24 mouse cellular contexts compared by ENCODE assay signal in the genomic region with DNA sequence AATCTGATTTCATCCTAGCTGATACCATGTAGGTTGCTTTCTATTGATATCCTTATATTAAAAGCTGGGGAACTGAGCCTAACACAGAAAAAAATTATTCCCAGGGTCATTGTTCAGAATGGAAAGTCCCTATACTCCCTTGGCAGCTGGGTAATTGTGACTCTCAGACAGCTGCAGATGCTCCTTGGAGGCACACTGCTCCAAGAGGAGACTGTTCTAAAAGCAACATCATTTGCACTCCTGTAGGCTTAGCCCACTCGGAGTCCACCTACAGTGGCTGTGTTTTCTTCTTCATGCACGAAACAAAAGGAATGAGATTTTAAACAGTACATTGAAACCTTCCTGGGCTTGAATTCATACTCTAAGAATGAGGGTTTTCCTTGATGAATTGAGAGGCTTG.
DNase-seq lines count a peak whose midpoint lies in the region; ATAC-seq lines count a peak whose summit lies in the region.
"Had no signal": no experiment of that assay in that cellular context is flagged by ENCODE, and none has a peak within 500 bp of the region (broad histone marks: within the 10 kb centered on the region; RNA-seq: fewer than 3 reads in every experiment).

No protein-coding gene starts in this region.

- H3K36me3 ChIP-seq in midbrain, embryonic 15.5 days (replicated peaks), result no peaks in the 10 kb centered on the region
- no peaks in the 10 kb centered on the region for H3K36me3 ChIP-seq in midbrain, embryonic 11.5 days (ENCODE audit: control insufficient read depth, insufficient read depth, low read length)
- no peaks in the 10 kb centered on the region for H3K36me3 ChIP-seq in forebrain, embryonic 12.5 days (replicated peaks)
- no peaks in the 10 kb centered on the region for H3K36me3 ChIP-seq in forebrain, embryonic 15.5 days
- H3K36me3 ChIP-seq: embryonic facial prominence, embryonic 13.5 days; limb, embryonic 12.5 days; liver, embryonic 15.5 days; lung, embryonic 15.5 days; midbrain, embryonic 12.5 days; neural tube, embryonic 12.5 days; stomach, embryonic 15.5 days had no signal

- no peaks in the 10 kb centered on the region for H3K27me3 ChIP-seq in midbrain, embryonic 15.5 days (replicated peaks)
- H3K27me3 ChIP-seq in midbrain, embryonic 11.5 days (ENCODE audit: control insufficient read depth, insufficient read depth, low read length), result no peaks in the 10 kb centered on the region
- 0 out of 2 replicates have a peak, but pooled peaks cover 2% of the 10 kb centered on the region for H3K27me3 ChIP-seq in forebrain, embryonic 12.5 days
- no peaks in the 10 kb centered on the region for H3K27me3 ChIP-seq in forebrain, embryonic 15.5 days
- H3K27me3 ChIP-seq: embryonic facial prominence, embryonic 13.5 days; limb, embryonic 12.5 days; liver, embryonic 15.5 days; lung, embryonic 15.5 days; midbrain, embryonic 12.5 days; neural tube, embryonic 12.5 days; stomach, embryonic 15.5 days had no signal

- H3K9me3 ChIP-seq in midbrain, embryonic 15.5 days, result no peaks in the 10 kb centered on the region
- no peaks in the 10 kb centered on the region for H3K9me3 ChIP-seq in midbrain, embryonic 11.5 days (ENCODE audit: control insufficient read depth, low read length)
- H3K9me3 ChIP-seq in forebrain, embryonic 12.5 days, result no peaks in the 10 kb centered on the region
- no peaks in the 10 kb centered on the region for H3K9me3 ChIP-seq in forebrain, embryonic 15.5 days
- H3K9me3 ChIP-seq: embryonic facial prominence, embryonic 13.5 days; limb, embryonic 12.5 days; liver, embryonic 15.5 days; lung, embryonic 15.5 days; midbrain, embryonic 12.5 days; neural tube, embryonic 12.5 days; stomach, embryonic 15.5 days had no signal

- 0 out of 2 replicates have a peak overlapping the region, but pooled peaks have one; percentile 4 for H3K27ac ChIP-seq in midbrain, embryonic 15.5 days
- H3K27ac ChIP-seq in midbrain, embryonic 11.5 days (ENCODE audit: low read depth, low read length), result no peak overlapping the region
- H3K27ac ChIP-seq in forebrain, embryonic 12.5 days, result no peak overlapping the region
- H3K27ac ChIP-seq in forebrain, embryonic 15.5 days (replicated peaks), result peak overlapping the region; percentile 57; the same call in 1 of the 2 replicates
- H3K27ac ChIP-seq: embryonic facial prominence, embryonic 13.5 days; layer of hippocampus, adult 2 months; left cerebral cortex, adult 2 months; limb, embryonic 12.5 days; liver, embryonic 15.5 days; lung, embryonic 15.5 days; midbrain, embryonic 12.5 days; neural tube, embryonic 12.5 days; stomach, embryonic 15.5 days had no signal

- WGBS in midbrain, embryonic 15.5 days, result 24% methylated on average over 2 of the region's 2 CpGs
- 37% methylated on average over 2 of the region's 2 CpGs for WGBS in midbrain, embryonic 11.5 days
- 10% methylated on average over 2 of the region's 2 CpGs for WGBS in forebrain, embryonic 12.5 days
- 3% methylated on average over 2 of the region's 2 CpGs for WGBS in forebrain, embryonic 15.5 days

- H3K4me1 ChIP-seq in midbrain, embryonic 15.5 days, result peaks cover 5% of the 10 kb centered on the region; the same call in 1 of the 2 replicates
- H3K4me1 ChIP-seq in midbrain, embryonic 11.5 days (ENCODE audit: control insufficient read depth, insufficient read depth, low read length), result no peaks in the 10 kb centered on the region
- H3K4me1 ChIP-seq in forebrain, embryonic 12.5 days, result peaks cover 4% of the 10 kb centered on the region; the same call in 1 of the 2 replicates
- peaks cover 10% of the 10 kb centered on the region for H3K4me1 ChIP-seq in forebrain, embryonic 15.5 days
- H3K4me1 ChIP-seq: embryonic facial prominence, embryonic 13.5 days; limb, embryonic 12.5 days; liver, embryonic 15.5 days; lung, embryonic 15.5 days; neural tube, embryonic 12.5 days; stomach, embryonic 15.5 days had no signal

- no peak overlapping the region for H3K4me3 ChIP-seq in midbrain, embryonic 15.5 days
- no peak overlapping the region for H3K4me3 ChIP-seq in midbrain, embryonic 11.5 days (ENCODE audit: low read depth, low read length)
- H3K4me3 ChIP-seq in forebrain, embryonic 12.5 days (replicated peaks), result no peak overlapping the region
- H3K4me3 ChIP-seq in forebrain, embryonic 15.5 days, result no peak overlapping the region
- H3K4me3 ChIP-seq: embryonic facial prominence, embryonic 13.5 days; layer of hippocampus, adult 2 months; left cerebral cortex, adult 2 months; limb, embryonic 12.5 days; liver, embryonic 15.5 days; lung, embryonic 15.5 days; midbrain, embryonic 12.5 days; neural tube, embryonic 12.5 days; stomach, embryonic 15.5 days had no signal

- DNase-seq in midbrain, embryonic 11.5 days (ENCODE audit: low spot score, missing footprints), result no peak
- DNase-seq in adrenal gland, postnatal 36 days, result no peak
- DNase-seq: B cell, adult 2 months; cerebellum, adult 11 months; cerebellum, adult 9-10 months; cerebellum, postnatal 36 days; heart, postnatal 14 days; kidney, adult 2 months; kidney, postnatal 36 days; right cerebral cortex, postnatal 25 days had no signal

- H3K9ac ChIP-seq in midbrain, embryonic 15.5 days, result no peak overlapping the region
- no peak overlapping the region for H3K9ac ChIP-seq in midbrain, embryonic 11.5 days (ENCODE audit: low read length)
- no peak overlapping the region for H3K9ac ChIP-seq in forebrain, embryonic 12.5 days
- H3K9ac ChIP-seq in forebrain, embryonic 15.5 days (replicated peaks), result no peak overlapping the region
- H3K9ac ChIP-seq: embryonic facial prominence, embryonic 13.5 days; limb, embryonic 12.5 days; liver, embryonic 15.5 days; lung, embryonic 15.5 days; midbrain, embryonic 12.5 days; neural tube, embryonic 12.5 days; stomach, embryonic 15.5 days had no signal

- ATAC-seq in midbrain, embryonic 15.5 days (replicated peaks), result no peak
- ATAC-seq in midbrain, embryonic 11.5 days (ENCODE audit: low FRiP score), result no peak
- peak; percentile 60; the same call in 1 of the 2 replicates for ATAC-seq in forebrain, embryonic 12.5 days (ENCODE audit: low FRiP score)
- peak; percentile 55 for ATAC-seq in forebrain, embryonic 15.5 days (replicated peaks)
- ATAC-seq in erythroblast, adult 5-6 weeks (replicated peaks; ENCODE audit: low FRiP score, poor library complexity, severe bottlenecking), result no peak
- ATAC-seq: hindbrain, embryonic 16.5 days had no signal

- H3K4me2 ChIP-seq in midbrain, embryonic 15.5 days, result no peak overlapping the region
- no peak overlapping the region for H3K4me2 ChIP-seq in midbrain, embryonic 11.5 days
- H3K4me2 ChIP-seq in forebrain, embryonic 12.5 days, result no peak overlapping the region
- no peak overlapping the region for H3K4me2 ChIP-seq in forebrain, embryonic 15.5 days (replicated peaks)
- H3K4me2 ChIP-seq: embryonic facial prominence, embryonic 13.5 days; limb, embryonic 12.5 days; liver, embryonic 15.5 days; lung, embryonic 15.5 days; midbrain, embryonic 12.5 days; neural tube, embryonic 12.5 days; stomach, embryonic 15.5 days had no signal

Comparison
In these comparisons a context has a peak if more than half of its experiments do, and no peak if none do; other contexts are left out.
1. H3K27ac ChIP-seq: peak in midbrain, embryonic 15.5 days (single experiment) and forebrain, embryonic 15.5 days (single experiment); none in midbrain, embryonic 11.5 days (single experiment) and forebrain, embryonic 12.5 days (single experiment).
2. ATAC-seq: peak in forebrain, embryonic 12.5 days (single experiment) and forebrain, embryonic 15.5 days (single experiment); none in midbrain, embryonic 15.5 days (single experiment), midbrain, embryonic 11.5 days (single experiment) and erythroblast, adult 5-6 weeks (single experiment).